Mouse (Mus musculus) B cell, adult 2 months (primary cell): ENCODE measurements around the gene Utp4.
"Not testable (repeated sequence)": the region's sequence is repeated elsewhere in the genome, so short reads cannot be mapped to it uniquely, and the experiment has no call there.

Experiments used
- DNase-seq, 2 experiments: peaks; one replicate each; pipeline ENCODE4 v3.0.0; 2022

Utp4 gene

DNA sequence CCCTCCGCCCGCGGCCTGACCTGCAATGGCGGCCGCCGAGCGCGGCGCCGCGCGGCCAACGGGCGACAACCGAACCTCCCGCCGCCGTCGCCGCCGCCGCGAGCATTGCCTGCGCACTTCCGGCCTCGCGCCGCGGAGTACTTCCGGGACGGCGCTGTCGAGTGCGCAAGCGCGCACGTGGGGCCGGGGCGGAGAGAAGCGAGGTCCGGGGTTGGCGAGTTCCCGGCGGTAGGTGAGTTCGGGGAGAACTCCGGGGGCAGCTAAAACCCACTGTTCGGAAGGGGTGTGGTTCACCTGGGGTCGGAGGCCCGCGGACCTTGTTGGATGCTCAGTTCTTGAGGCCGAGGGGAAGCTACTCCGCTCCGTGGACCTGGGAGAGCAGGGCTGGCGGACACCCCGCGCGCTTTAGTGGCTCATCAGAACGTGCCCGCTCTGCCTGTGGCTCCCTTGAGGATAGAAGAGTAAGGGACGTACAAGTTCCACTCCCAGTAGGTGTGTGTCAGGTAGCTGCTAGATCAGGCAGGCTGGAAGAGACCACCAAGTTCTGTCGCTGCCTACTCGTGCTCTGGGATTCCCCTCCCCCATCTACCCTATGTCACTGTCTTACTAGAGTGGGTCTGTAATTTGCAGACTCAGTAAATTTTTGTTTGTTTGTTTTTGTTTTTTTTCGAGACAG lies at the start of gene Utp4:
TSS of gene Utp4 (plus strand) at position 156 of the 676 bp plus-strand sequence.
- DNase-seq, result peak; percentile 88 to 93

DNA sequence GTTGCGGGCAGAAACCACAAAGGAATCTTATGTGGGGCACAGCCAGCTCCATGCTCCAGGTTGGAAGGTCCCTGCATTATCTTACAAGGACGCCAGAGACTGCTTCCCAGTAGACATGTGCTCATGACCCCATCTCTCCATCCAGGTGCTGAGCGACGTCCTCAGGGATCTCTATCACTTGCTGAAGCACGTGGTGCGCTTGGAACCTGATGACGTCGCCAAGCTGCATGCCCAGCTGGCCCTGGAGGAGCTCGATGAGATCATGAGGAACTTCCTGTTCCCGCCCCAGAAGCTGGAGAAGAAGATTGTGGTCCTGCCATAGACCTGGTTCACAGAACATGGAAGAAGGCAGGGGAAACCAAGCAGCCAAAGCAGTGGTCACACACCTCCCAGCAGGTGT lies 43.4 kb upstream of the Utp4 start:
- DNase-seq, result no peak

DNA sequence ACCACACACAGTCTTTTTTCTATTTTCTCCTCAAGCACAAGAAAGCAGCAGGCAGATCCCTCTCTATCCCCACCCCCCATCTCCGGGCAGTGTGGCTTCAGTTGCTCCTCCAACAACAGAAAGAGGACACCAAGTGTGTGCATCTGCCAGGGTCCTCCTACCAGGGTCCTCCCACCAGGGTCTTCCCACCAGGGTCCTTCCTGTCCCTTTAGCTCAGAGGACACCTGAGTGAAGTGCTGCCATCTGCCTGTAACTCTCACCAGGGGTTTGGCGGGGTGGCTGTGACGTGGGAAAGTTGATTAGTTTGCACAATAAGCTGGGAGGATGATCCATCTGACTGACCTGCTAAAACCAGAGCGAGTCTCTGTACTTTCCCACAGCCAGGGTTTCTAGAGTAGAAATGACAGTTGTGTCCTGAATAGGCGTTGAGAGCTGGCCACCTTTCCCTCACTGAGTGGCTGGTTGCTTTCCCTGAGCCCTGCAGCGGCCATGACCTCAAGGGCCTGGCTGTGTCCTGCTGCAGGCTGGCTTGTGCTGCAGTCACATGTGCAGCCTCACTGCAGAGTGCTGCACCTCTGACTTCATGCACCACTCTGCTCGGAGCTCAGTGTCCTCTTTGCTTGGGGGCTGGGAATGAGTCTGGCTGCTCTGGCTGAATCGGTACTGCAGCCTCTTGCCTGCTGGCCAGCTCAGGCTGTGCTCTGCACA lies 38.7 kb upstream of the Utp4 start:
- DNase-seq, result no peak

DNA sequence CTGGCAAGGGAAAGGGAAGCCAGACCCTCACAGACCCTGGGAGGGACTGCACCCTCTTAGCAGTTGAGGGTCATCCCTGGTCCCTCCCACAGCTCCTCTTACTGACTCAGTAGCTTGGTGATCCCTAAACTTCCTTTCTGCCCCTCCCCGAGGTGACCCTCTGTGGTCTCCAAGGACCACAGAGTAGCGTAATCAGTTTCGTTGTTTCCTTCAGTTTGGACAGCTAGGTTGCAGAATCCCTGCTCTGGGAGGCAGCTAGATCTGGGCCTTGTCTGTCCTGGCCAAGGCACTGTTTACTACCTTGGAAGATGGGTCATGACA lies 38.2 kb upstream of the Utp4 start:
- DNase-seq, result no peak

DNA sequence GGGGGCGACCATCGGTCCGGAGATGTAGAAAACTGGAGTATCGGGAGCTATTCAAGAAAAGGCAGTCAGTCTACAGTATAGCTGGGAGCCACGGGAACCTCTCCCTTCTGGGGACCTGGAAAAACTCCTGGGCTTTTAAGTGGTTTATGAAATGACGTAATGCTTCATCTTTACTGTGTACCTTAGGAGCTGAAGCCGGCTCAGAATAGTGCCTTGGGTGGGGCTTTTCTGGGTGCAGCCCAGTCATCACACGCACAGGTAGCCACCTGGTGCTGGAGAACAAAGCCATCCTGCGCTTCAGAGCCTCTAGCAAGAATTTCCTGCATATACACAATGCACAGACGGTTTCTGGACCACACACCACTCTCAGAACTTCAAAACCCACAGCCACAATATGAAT lies 30.6 kb upstream of the Utp4 start:
- no peak for DNase-seq

DNA sequence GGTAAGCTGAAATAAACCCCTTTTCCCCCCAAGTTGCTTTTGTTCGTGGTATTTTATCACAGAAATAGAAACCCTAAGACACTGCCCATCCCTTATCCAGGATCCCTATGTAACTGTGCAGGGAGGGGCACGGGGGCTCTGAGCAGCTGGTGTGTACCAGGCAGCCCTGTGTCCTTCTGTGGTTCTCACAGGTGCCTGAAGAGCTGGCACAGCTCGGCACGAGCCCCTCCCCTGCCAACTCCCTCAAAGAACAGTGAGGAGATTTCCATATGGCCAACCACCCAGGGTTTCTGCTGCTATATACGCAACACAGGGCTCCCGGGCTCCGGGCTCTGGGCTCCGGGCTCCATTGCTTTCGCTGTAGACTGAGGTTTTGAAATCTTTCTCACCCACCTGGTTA lies 28.1 kb upstream of the Utp4 start:
- no peak for DNase-seq

DNA sequence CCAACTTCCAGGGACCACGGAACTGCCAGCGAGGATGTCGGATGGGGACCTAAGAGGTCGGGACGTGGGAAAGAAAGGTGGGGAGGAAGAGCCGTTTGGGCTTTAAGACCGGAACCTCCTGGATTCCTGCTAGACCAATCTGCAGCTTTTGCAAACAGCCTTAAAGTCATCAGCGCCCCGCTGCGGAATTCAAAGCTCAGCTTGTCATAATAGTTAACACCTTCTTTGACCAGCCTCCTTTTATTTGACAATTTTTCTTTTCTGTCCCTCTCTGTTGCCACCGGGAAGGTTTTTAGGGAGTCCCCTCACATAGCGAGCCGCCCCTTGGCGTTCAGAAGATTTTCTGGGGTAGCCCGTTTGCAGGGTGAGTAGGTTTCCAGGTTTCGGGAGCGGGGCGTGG lies 23.4 kb upstream of the Utp4 start, which contains the start of gene Has3:
TSS of gene Has3 (plus strand) at position 192 of the 400 bp plus-strand sequence.
- DNase-seq, result no peak

DNA sequence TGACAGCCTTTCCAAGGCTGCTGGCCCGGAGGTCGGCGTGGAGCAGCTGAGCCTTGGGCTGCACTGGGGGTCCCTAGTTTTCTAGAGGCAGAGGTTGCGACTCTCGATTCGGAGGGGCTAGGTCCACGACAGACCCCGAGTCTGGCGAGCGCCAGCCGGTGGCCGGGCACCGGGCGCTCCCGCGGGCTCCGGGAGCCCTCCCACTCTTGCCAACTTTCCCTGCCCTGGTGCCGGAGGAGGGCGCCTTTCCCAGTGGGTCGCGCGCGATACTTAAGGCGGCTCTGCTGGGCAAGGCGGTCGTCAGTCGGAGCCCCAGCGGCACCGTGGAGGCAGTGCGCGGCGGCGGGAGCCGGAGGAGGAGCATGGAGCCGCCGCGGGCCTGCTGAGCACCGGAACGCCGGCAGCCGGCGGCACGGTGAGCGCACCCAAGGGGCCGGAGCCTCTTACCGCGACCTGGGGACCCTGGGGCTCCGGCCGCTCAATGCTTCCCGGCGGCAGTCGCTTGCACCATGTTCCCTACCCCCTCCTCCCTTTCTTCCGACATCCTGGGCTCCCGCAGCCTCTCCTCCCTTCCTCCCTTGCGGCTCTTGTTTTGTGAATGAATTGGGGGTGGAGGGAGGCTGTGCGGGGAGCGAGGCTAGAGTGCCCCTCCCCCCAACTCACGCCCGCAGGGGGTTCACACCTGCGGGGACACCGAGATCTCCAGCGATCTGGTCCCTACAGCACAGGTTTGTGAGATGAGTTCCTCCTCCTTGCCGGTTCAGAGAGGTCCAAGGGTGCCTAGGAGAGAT lies 22.7 kb upstream of the Utp4 start:
- DNase-seq, result peak; percentile 19 to 23

DNA sequence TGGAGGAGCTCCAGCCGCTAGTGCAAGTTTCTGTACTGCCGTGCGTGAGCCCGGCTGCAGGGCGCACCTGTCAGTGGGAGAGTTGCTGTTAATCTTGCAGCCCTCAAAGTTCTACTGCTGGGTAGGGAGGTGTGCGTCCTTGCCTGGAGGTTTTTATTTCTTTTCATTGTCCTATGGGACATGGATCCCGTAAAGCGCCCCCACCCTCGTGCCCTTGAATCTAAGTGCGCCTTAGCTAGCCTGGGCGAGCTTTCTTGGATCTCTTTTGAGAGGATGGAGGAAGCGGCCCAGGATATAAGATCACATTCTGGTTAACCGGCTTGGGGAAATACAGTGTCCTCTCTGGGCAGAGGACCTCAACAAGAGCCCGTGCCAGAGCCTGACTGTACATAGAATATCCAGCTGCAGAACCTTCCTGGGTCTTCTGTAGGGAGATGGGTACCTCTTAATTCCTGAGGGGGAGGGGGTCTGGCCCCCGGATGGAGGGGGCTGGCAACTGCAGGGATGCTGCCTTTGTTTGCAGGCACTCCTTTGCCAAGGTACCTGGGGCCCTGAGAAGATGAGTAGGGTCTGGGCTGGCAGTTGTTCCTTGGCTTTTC lies 22.0 kb upstream of the Utp4 start:
- DNase-seq, result peak; percentile 8

DNA sequence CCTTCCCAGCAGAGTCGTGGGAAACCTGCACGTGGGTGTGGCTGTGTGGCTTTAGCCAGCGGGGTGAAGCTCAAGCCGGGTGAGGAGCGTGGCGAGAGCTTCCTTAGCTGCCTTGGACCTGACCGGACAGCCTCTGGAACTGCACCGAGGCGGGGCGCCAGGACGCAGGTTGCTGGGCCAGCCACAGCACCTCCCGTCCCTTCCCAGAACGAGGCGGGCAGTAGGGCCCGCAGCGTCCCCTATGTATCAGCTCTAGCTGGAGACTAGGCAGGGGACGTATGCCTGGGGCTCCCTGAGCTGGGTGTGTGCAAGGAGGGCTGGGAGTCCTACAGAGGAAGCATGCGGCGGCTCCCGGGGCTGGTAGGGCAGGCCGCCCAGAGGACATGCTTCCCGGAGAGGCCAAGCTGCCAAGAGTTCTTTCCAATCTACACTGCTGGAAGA lies 21.5 kb upstream of the Utp4 start:
- no peak for DNase-seq

DNA sequence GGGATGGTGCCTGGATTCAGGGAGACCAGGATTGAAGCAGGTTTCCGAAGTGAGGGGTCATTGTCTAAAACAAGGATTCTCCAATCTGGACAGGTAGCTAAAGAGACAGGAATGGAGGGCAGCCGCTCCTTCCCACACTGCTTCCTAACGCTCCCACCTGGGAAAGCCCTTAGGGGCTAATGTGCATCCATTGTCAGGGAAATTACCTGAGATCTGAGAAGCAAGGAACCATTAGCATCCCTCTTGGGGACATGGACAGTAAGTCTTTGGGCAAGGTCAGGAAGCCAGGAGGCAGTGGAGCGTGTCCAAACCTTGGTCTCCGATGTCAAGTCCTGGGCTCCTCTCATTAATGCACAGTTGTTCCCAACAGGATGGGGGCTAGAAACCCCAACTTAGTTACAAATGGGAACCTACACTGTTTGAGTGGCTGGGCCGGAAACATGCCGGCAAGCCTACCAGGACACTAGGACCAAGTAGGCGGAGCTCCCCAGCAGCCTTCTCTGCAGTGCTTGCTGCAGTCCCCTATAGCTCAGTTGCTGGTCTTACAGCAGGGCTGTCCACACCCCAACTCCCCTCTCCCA lies 20.9 kb upstream of the Utp4 start:
- DNase-seq, result no peak

DNA sequence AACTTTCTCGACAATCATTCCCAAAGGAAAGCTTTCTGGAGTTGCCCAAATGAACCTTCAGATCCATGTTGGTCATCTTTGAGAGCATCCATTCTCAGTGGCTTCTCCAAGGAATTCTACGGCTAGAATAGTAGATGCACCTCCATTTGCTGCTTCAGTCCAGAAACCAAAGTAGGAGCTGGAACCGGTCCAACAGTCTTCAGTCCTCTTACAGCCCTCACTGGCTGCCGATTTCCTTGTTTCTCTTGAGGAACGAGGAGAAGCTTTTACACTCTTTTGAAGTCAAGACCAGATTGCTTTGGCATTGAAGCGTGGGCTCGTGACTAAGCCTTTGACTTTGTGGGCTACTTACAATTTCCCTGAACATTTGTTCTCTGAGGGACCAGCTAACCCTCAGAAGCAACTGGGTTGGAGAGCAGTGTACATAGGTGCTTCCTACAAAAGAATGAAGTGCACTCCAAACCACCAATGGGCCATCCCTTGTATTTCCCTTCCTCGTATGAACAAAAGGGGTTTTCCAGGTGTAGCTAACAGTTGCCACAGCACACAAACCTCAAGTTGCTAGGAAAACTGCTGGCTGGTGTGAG lies 13.2 kb upstream of the Utp4 start:
- DNase-seq, result no peak

DNA sequence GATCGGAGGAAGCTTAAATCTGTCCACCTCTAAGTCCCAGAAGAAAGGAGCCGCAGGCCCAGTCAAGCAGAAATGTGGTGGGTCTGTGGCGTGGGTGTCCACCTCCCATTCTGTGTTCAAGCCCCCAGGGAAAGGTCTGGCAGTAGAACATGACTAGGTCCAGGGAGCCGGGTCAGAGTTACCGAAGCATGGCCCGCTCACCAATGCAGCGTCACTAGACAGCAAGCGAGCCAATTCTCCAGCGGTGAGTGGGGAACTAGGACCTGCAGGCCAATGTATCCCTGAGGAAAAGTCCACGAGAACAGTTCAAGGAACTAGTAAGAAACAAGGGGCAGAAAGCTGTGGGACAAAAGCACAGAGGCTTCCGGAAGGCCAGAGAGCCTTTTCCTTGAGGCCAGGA lies 9.3 kb upstream of the Utp4 start:
- DNase-seq, result not testable (repeated sequence)

DNA sequence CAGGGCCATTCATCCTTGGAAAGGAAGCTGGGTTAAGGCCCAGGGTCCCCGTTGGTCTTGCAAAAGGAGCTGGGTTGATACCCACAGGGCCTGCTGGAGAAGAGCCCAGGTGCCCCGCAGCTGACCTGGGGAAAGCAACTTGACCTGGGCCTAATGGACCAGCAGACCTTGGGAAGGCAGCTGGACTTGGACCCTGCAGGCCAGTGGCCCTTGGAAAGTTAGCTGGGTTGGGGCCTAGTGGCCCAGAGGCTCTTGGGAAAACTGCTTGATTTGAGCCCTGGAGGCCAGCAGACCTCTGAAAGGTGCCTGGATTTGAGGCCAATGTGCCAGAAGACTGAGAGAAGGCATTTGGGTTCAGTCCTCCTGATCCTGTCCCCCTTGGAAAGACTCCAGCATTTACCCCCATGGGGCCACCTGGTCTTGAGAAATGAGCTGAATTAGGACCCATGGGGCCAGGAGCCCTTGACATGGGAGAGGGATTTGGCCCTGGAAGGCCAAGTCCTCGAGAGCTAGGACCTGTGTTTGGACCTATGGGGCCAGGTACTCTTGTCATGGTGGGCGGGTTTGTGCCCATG lies 8.5 kb upstream of the Utp4 start:
- not testable (repeated sequence) for DNase-seq

DNA sequence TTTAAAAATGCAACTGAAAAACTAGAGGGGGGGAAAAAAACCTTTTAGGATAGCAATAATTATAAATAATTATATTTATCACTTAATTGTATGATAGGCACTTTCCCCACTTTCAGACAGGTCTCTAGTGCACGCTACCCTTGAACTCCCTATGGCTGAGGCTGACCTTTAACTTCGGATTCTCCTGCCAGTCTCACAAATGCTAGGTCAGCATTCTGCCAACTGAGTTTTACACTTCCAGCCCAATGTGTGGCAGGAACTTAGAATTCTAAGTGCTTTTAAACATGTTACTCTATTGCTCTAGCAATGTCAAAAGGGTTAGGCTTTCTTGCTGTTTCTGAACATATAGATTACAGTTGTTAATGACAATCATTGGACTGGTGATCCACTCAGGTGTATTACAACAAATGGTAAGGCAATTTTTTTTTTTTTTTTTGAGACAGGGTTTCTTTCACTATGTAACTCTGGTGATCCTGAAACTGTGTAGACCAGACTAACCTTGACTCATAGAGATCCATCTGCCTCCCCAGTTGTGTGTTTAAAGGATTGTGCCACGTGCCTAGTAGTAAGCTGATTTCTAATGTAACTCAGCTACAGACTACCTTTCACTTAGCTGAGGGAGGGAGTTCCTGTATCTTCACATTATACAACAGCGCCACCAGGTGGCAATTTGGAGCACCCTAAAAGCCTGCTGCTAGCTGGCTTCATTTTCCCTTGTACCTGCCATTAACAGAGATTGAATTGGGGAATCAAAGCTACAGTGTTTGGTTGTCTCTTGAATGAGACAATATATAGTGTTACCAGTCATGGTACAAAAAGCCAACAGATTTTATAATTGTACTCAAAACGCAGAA lies 5.9 kb upstream of the Utp4 start:
- peak; percentile 83 to 85 for DNase-seq

DNA sequence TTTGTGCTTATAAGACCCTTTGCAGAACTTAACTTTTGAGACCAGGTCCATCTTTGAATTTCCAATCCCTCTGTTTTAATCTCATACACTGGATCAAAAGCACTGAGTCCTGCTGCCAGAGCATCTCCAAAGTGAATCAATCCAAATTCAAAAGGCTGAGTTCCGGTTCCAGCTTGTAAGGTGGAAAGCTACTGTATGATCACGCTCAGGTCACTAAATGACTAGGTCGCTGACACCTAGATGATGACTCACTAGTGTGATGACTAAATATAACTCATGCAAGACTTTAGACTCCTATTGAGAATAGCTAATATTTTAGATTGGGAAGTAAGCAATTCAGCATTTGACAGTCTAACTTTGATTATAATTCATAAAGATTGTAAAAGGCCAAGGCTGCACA lies 4.6 kb upstream of the Utp4 start:
- no peak for DNase-seq

DNA sequence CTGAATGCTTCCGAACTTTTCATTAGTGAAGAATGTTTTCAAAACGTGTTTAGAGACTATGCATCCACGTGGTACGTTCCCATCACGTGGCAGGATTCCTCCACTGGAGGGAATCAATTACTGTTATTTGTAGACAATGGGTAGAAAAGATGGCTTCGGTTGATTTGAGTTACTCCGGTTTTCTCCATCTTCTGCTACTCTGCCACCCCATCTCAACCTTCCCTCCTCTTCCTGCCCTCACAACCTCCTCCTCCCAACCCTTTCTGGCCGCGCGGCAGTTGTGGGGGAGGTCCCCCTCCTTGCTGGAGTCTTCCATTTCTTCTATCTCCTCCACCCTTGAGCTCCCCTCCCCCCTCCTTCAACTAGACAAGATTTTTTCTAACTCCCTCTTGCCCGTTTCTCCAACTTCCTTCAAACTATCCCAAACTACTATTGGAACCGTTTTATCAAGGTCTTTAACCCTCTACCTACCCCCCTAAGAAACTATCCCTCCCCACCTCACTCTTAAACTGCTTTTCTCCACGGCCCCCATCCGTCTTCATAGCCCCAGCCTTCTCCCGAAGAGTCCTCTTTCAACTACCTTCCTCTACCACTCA lies 1.1 kb upstream of the Utp4 start:
- DNase-seq, result peak; percentile 27 to 33

DNA sequence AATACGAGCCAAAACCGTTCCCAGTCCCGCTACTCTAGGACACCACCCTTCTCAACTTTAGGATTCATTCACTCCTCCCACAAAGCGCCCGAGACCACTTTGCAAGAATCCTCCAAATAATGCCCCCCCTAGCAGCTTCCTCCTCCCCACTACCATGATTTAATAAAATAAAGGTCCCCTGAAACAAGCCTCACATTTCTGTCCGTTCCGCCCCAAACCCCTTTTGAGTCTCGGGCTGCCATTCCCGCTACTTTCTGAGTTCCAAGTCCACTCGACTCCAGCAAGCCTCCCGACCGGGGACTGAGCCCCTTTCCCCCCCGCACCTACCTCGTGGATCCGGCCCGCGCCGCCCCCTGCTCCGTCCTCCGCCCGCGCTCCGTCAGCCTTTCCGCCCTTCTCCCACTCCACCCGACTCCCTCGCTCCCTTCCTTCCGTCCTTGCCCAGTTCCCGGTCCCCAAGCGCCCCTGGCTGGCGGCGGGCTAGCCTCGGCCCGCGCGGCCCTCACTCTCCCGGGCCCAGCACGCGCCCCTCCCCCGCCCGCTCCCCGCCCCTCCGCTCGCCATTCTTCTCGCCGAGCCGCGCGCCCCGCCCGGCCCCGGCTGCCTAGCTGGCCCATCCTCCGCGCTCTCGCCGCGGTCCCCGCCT lies 507 bp upstream of the Utp4 start:
- DNase-seq, result no peak

DNA sequence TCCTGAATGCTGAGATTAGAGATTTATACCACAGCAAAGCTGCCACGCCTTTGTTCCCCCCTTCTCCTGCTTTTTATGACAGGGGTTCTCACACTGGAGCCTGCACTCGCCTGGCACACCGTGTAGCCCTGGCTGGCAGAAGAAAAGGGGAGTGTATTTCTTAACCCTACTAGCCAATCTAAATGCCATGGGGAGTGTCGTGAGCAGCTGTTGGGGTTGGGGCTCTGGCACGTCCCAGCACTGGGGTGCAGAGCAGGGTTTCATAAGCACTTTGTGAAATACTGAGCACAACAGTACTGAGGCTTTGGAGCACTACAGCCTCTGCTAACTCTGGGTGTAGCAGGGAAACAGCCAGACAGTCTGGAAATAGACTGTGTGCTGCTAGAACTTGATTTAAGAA lies 6.0 kb downstream of the Utp4 start:
- no peak for DNase-seq

DNA sequence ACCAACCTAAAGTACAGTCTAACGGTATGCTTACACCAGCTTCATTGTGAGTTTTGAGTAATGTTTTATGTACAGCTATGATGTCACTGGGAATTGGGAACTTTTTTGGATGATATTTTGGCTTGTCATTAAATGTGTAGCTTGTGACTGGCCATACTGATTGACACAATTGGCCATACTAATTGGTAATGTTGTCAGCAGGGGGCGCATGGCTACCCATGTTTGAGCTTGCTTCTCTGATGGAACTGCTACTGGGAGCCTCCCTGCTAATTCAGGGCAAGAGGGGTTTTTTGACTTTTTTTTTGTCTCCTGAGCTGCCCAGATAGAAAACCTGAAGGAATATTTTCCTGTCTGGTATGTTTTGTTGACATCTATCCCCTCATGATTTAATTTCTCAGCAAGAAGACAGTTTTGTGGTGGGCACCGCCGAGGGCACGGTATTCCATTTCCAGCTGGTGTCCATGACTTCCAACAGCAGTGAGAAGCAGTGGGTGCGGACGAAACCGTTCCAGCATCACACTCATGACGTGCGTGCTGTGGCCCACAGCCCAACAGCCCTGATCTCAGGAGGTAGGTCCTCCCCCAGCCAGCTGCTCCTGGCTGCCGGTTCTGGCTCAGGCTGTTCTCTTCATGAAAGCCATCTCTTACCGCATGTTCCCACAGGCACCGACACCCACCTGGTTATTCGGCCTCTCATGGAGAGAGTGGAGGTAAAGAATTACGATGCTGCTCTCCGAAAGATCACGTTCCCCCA lies 12.5 kb downstream of the Utp4 start:
- DNase-seq, result peak; percentile 71 to 73
